Mouse (Mus musculus): ENCODE measurements at regions not wholly inside any gene's neighbourhood (a gene's known extent, or its start where the extent isn't known, plus 50 kb on each side); places are given as distances from the start of the nearest gene placed in this dataset.

- no peak for TF ChIP-seq CTCF (IDR thresholded peaks at IDR 0.05; ENCODE audit: low read depth, low read length)
- TF ChIP-seq GATA1 (IDR thresholded peaks at IDR 0.05; ENCODE audit: borderline replicate concordance, low read length): no peak
- TF ChIP-seq POLR2AphosphoS5 (IDR thresholded peaks at IDR 0.05; ENCODE audit: insufficient replicate concordance, low read depth, low read length): no peak
- no peak for TF ChIP-seq TAL1 (conservative IDR thresholded peaks at IDR 0.05; ENCODE audit: low read depth, low read length)
- no peak for TF ChIP-seq GATA2 (IDR thresholded peaks at IDR 0.05; ENCODE audit: borderline replicate concordance, low read depth, low read length)
Measured at GRCm38 (mm10) chr12:86823855-86824589, 60.6 kb downstream of the Irf2bpl start.
